ENCODE assay signal across 29 mouse cellular contexts in genomic region chr10:32939853-32940252, GRCm38 (mm10). TPM values are rescaled to one million over a fixed set of nuclear protein-coding genes. Genes with fewer than 3 reads are reported as not detected.
"Had no signal": no experiment of that assay in that cellular context is flagged by ENCODE, and none has a peak within 500 bp of the region (broad histone marks: within the 10 kb centered on the region; RNA-seq: fewer than 3 reads in every experiment).

No protein-coding gene starts in this region.

- H3K4me1 ChIP-seq: embryonic facial prominence, embryonic 10.5 days; embryonic facial prominence, embryonic 12.5 days; embryonic facial prominence, embryonic 13.5 days; embryonic facial prominence, embryonic 15.5 days; forebrain, embryonic 10.5 days; forebrain, embryonic 12.5 days; forebrain, embryonic 13.5 days; forebrain, embryonic 15.5 days had no signal

- ATAC-seq: forebrain, embryonic 13.5 days; forebrain, embryonic 14.5 days; forebrain, embryonic 15.5 days; forebrain, embryonic 16.5 days; forebrain, postnatal 0 days had no signal

- H3K4me3 ChIP-seq: embryonic facial prominence, embryonic 10.5 days; embryonic facial prominence, embryonic 12.5 days; embryonic facial prominence, embryonic 13.5 days; embryonic facial prominence, embryonic 15.5 days; erythroblast, embryonic 14.5 days; forebrain, embryonic 10.5 days; forebrain, embryonic 12.5 days; forebrain, embryonic 13.5 days; forebrain, embryonic 15.5 days; gastrocnemius, adult 2 months; heart, adult 2 months had no signal

- H3K9me3 ChIP-seq: embryonic facial prominence, embryonic 10.5 days; embryonic facial prominence, embryonic 12.5 days; embryonic facial prominence, embryonic 13.5 days; embryonic facial prominence, embryonic 15.5 days; forebrain, embryonic 12.5 days; forebrain, embryonic 13.5 days; forebrain, embryonic 15.5 days had no signal

- H3K27me3 ChIP-seq: embryonic facial prominence, embryonic 12.5 days; embryonic facial prominence, embryonic 13.5 days; embryonic facial prominence, embryonic 15.5 days; forebrain, embryonic 12.5 days; forebrain, embryonic 13.5 days; forebrain, embryonic 15.5 days had no signal

- H3K9ac ChIP-seq: embryonic facial prominence, embryonic 12.5 days; embryonic facial prominence, embryonic 13.5 days; embryonic facial prominence, embryonic 15.5 days; forebrain, embryonic 12.5 days; forebrain, embryonic 13.5 days; forebrain, embryonic 15.5 days; forebrain, postnatal 0 days had no signal

- H3K27ac ChIP-seq: embryonic facial prominence, embryonic 10.5 days; embryonic facial prominence, embryonic 12.5 days; embryonic facial prominence, embryonic 13.5 days; embryonic facial prominence, embryonic 15.5 days; forebrain, embryonic 10.5 days; forebrain, embryonic 12.5 days; forebrain, embryonic 13.5 days; forebrain, embryonic 15.5 days; gastrocnemius, adult 2 months; heart, adult 2 months had no signal

- DNase-seq: cerebellum, adult 2 months; cerebellum, adult 8-10 months; cerebellum, adult 9-10 months; cerebellum, adult 9-11 months; cerebellum, postnatal 10 days; cerebellum, postnatal 14 days; cerebellum, postnatal 25 days; cerebellum, postnatal 36 days; embryo, embryonic 11 days; forebrain, postnatal 0 days; gastrocnemius, adult 2 months; gastrocnemius, postnatal 10 days; gastrocnemius, postnatal 14 days; gastrocnemius, postnatal 25 days; gastrocnemius, postnatal 36 days; heart, adult 11 months; heart, adult 18-20 months; heart, adult 2 months had no signal

- H3K36me3 ChIP-seq: embryonic facial prominence, embryonic 10.5 days; embryonic facial prominence, embryonic 12.5 days; embryonic facial prominence, embryonic 13.5 days; embryonic facial prominence, embryonic 15.5 days; forebrain, embryonic 10.5 days; forebrain, embryonic 12.5 days; forebrain, embryonic 15.5 days had no signal

- H3K4me2 ChIP-seq: embryonic facial prominence, embryonic 12.5 days; embryonic facial prominence, embryonic 13.5 days; embryonic facial prominence, embryonic 15.5 days; forebrain, embryonic 12.5 days; forebrain, embryonic 13.5 days; forebrain, embryonic 15.5 days had no signal

RNA-seq across cellular contexts. Expression of gene Nkain2, which starts 49.6 kb away (rescaled TPM):
- polyA plus RNA-seq: erythroblast, embryonic 14.5 days had no signal
